Comparison of ENCODE assay signal across 8 mouse cellular contexts in the genomic region with DNA sequence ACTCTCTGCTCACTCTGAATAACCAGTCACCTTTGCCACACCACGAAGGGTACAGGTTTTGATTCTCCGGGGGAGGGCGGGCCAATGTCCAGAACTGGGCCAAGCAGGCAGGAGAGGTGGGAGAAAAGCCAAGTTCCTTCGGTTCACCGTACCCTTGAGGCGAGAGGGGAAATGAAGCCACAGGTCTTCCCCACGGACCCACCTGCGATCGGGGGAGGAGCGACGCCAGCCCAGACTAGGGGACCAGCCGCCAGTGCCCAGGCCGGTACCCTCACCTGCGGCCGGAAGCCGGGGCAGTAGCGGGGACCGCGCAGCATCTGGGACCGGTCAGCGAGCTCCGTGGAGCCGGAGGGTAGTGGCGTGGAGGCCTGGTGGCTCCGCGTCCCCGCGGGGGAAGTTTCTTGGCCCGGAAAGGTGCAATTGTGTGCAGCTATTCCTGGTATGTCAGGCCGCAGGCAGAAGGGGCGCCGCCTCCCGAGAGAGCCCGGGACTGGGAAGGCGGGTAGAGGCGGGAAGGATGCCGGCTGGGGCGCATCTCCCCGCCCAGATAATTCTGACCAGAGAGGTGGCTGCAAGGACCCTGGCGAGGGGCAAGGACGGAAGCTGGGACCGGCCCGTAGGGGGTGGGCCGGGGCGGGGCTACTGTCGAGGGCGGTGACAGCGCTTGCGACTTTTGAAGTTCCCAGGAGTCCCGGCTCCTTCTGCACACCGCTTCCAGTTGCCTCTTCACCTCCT. TPM values are rescaled to one million over a fixed set of nuclear protein-coding genes. Genes with fewer than 3 reads are reported as not detected.
DNase-seq lines count a peak whose midpoint lies in the region; ATAC-seq and TF ChIP-seq lines count a peak whose summit lies in the region.

Gene Gm9922 (minus strand): TSS at position 578 of the 735 bp plus-strand sequence.
Gene Lmo7 (plus strand): TSS at position 721 of the 735 bp plus-strand sequence.

- ATAC-seq in embryonic facial prominence, embryonic 13.5 days (ENCODE audit: insufficient number of reproducible peaks, insufficient read depth, low FRiP score, low TSS enrichment, low read depth) = peak; percentile 81
- ATAC-seq in heart, embryonic 11.5 days (replicated peaks; ENCODE audit: insufficient number of reproducible peaks, low FRiP score, low TSS enrichment) = peak; percentile 81
- peak; percentile 95 for ATAC-seq in kidney, embryonic 14.5 days (ENCODE audit: low FRiP score, low TSS enrichment)
- peak; percentile 37; the same call in 1 of the 2 replicates for ATAC-seq in liver, embryonic 15.5 days (ENCODE audit: insufficient read depth)
- ATAC-seq in neural tube, embryonic 11.5 days (ENCODE audit: insufficient read depth, low FRiP score, low TSS enrichment) = peak; percentile 82

- TF ChIP-seq CTCF in thymus, adult 2 months (IDR thresholded peaks at IDR 0.05; ENCODE audit: borderline replicate concordance, control insufficient read depth, extremely low read depth, insufficient read depth, low read length, poor library complexity) = peak; percentile 17; the same call in 1 of the 2 replicates

- H3K36me3 ChIP-seq in embryonic facial prominence, embryonic 13.5 days = no peaks in the 10 kb centered on the region
- no peaks in the 10 kb centered on the region for H3K36me3 ChIP-seq in heart, embryonic 11.5 days (ENCODE audit: control insufficient read depth, insufficient read depth, low read length)
- no peaks in the 10 kb centered on the region for H3K36me3 ChIP-seq in kidney, embryonic 14.5 days (ENCODE audit: control insufficient read depth, insufficient read depth, low read length)
- H3K36me3 ChIP-seq in liver, embryonic 15.5 days (replicated peaks) = no peaks in the 10 kb centered on the region
- H3K36me3 ChIP-seq in neural tube, embryonic 11.5 days (ENCODE audit: control insufficient read depth, insufficient read depth, low read length) = no peaks in the 10 kb centered on the region
- H3K36me3 ChIP-seq in thymus, adult 2 months (ENCODE audit: control insufficient read depth, insufficient read depth, low read length) = no peaks in the 10 kb centered on the region

- H3K9ac ChIP-seq in embryonic facial prominence, embryonic 13.5 days = peak within 1 kb of the TSS; percentile 76
- H3K9ac ChIP-seq in heart, embryonic 11.5 days (ENCODE audit: low read depth, low read length) = peak within 1 kb of the TSS; percentile 62
- H3K9ac ChIP-seq in kidney, embryonic 14.5 days (ENCODE audit: low read depth, low read length) = peak within 1 kb of the TSS; percentile 66
- no peak within 1 kb of the TSS for H3K9ac ChIP-seq in liver, embryonic 15.5 days
- H3K9ac ChIP-seq in neural tube, embryonic 11.5 days (ENCODE audit: low read length) = peak within 1 kb of the TSS; percentile 56

- WGBS in embryonic facial prominence, embryonic 13.5 days = under 1% methylated on average over 51 of the region's 51 CpGs
- 1% methylated on average over 50 of the region's 51 CpGs for WGBS in heart, embryonic 11.5 days (ENCODE audit: insufficient replicate concordance)
- WGBS in kidney, embryonic 14.5 days = under 1% methylated on average over 51 of the region's 51 CpGs
- under 1% methylated on average over 46 of the region's 51 CpGs for WGBS in liver, embryonic 15.5 days (ENCODE audit: insufficient replicate concordance)
- under 1% methylated on average over 46 of the region's 51 CpGs for WGBS in neural tube, embryonic 11.5 days
- WGBS in thymus, adult 2 months = 1% methylated on average over 51 of the region's 51 CpGs

- H3K27me3 ChIP-seq in embryonic facial prominence, embryonic 13.5 days = peaks cover 18% of the 10 kb centered on the region
- H3K27me3 ChIP-seq in heart, embryonic 11.5 days (ENCODE audit: control insufficient read depth, insufficient read depth, low read length) = peaks cover 5% of the 10 kb centered on the region; the same call in 1 of the 2 replicates
- peaks cover 6% of the 10 kb centered on the region; the same call in 1 of the 2 replicates for H3K27me3 ChIP-seq in kidney, embryonic 14.5 days (ENCODE audit: control insufficient read depth, insufficient read depth, low read length)
- peaks cover 53% of the 10 kb centered on the region for H3K27me3 ChIP-seq in liver, embryonic 15.5 days
- peaks cover 23% of the 10 kb centered on the region for H3K27me3 ChIP-seq in neural tube, embryonic 11.5 days (ENCODE audit: control insufficient read depth, insufficient read depth, low read length)
- H3K27me3 ChIP-seq in thymus, adult 2 months (ENCODE audit: control insufficient read depth, insufficient read depth, low read length) = peaks cover 11% of the 10 kb centered on the region

- H3K27ac ChIP-seq in embryonic facial prominence, embryonic 13.5 days = peak within 1 kb of the TSS; percentile 68
- no peak within 1 kb of the TSS for H3K27ac ChIP-seq in heart, embryonic 11.5 days (ENCODE audit: low read depth, low read length)
- H3K27ac ChIP-seq in kidney, embryonic 14.5 days (ENCODE audit: low read depth, low read length) = no peak within 1 kb of the TSS
- H3K27ac ChIP-seq in liver, embryonic 15.5 days (replicated peaks) = no peak within 1 kb of the TSS
- H3K27ac ChIP-seq in neural tube, embryonic 11.5 days (ENCODE audit: low read depth, low read length) = no peak within 1 kb of the TSS
- H3K27ac ChIP-seq in thymus, adult 2 months (ENCODE audit: control insufficient read depth, insufficient read depth, low read length) = no peak within 1 kb of the TSS

- TF ChIP-seq POLR2A in thymus, adult 2 months (IDR thresholded peaks at IDR 0.05; ENCODE audit: control insufficient read depth, extremely low read depth, insufficient read depth, low read length, poor library complexity) = no peak

- DNase-seq in A20 (ENCODE audit: low read depth, low spot score) = peak; percentile 91
- peak; percentile 79 for DNase-seq in adrenal gland, adult 8-10 months
- DNase-seq in neural tube, embryonic 11.5 days (ENCODE audit: low spot score) = peak; percentile 64
- DNase-seq in thymus, adult 2 months = peak; percentile 27

- no peaks in the 10 kb centered on the region for H3K9me3 ChIP-seq in embryonic facial prominence, embryonic 13.5 days
- no peaks in the 10 kb centered on the region for H3K9me3 ChIP-seq in heart, embryonic 11.5 days (replicated peaks; ENCODE audit: control insufficient read depth, low read length)
- H3K9me3 ChIP-seq in kidney, embryonic 14.5 days (ENCODE audit: control insufficient read depth, low read length) = no peaks in the 10 kb centered on the region
- H3K9me3 ChIP-seq in liver, embryonic 15.5 days (replicated peaks) = no peaks in the 10 kb centered on the region
- no peaks in the 10 kb centered on the region for H3K9me3 ChIP-seq in neural tube, embryonic 11.5 days (ENCODE audit: control insufficient read depth, low read length)

- peaks cover 24% of the 10 kb centered on the region for H3K4me1 ChIP-seq in embryonic facial prominence, embryonic 13.5 days
- H3K4me1 ChIP-seq in heart, embryonic 11.5 days (ENCODE audit: control insufficient read depth, insufficient read depth, low read length) = peaks cover 6% of the 10 kb centered on the region; the same call in 1 of the 2 replicates
- H3K4me1 ChIP-seq in kidney, embryonic 14.5 days (ENCODE audit: control insufficient read depth, insufficient read depth, low read length) = no peaks in the 10 kb centered on the region
- no peaks in the 10 kb centered on the region; the same call in 1 of the 2 replicates for H3K4me1 ChIP-seq in liver, embryonic 15.5 days (replicated peaks)
- H3K4me1 ChIP-seq in neural tube, embryonic 11.5 days (ENCODE audit: control insufficient read depth, insufficient read depth, low read length) = no peaks in the 10 kb centered on the region
- peaks cover 10% of the 10 kb centered on the region; the same call in 1 of the 2 replicates for H3K4me1 ChIP-seq in thymus, adult 2 months (replicated peaks; ENCODE audit: control insufficient read depth, insufficient read depth, low read length)

- H3K4me2 ChIP-seq in embryonic facial prominence, embryonic 13.5 days = peak within 1 kb of the TSS; percentile 98
- H3K4me2 ChIP-seq in heart, embryonic 11.5 days = peak within 1 kb of the TSS; percentile 95
- peak within 1 kb of the TSS; percentile 99 for H3K4me2 ChIP-seq in kidney, embryonic 14.5 days (replicated peaks; ENCODE audit: low read depth, low read length)
- peak within 1 kb of the TSS; percentile 72 for H3K4me2 ChIP-seq in liver, embryonic 15.5 days
- peak within 1 kb of the TSS; percentile 100 for H3K4me2 ChIP-seq in neural tube, embryonic 11.5 days (ENCODE audit: low read depth)

- peak within 1 kb of the TSS; percentile 72 for H3K4me3 ChIP-seq in embryonic facial prominence, embryonic 13.5 days
- peak within 1 kb of the TSS; percentile 69 for H3K4me3 ChIP-seq in heart, embryonic 11.5 days (ENCODE audit: low read depth, low read length)
- H3K4me3 ChIP-seq in kidney, embryonic 14.5 days (ENCODE audit: low read length) = peak within 1 kb of the TSS; percentile 77
- H3K4me3 ChIP-seq in liver, embryonic 15.5 days (replicated peaks) = peak within 1 kb of the TSS; percentile 54
- H3K4me3 ChIP-seq in neural tube, embryonic 11.5 days (ENCODE audit: low read depth, low read length) = peak within 1 kb of the TSS; percentile 59
- peak within 1 kb of the TSS; percentile 55 for H3K4me3 ChIP-seq in thymus, adult 2 months (ENCODE audit: control insufficient read depth, insufficient read depth, low read length)

RNA-seq across cellular contexts. Expression of gene Gm9922, which starts in this region (rescaled TPM):
- 1 to 10 TPM in 3 of 4 experiments, under 1 TPM in 1; 0.67 to 4.6 (median 2.5) TPM for total RNA-seq in adrenal gland, adult 8-10 months (2022)
- polyA plus RNA-seq in embryonic facial prominence, embryonic 13.5 days (2015; fragmentation: Nextera tagmentation; extraction: Ambion mirVana) = 3.4 and 5.8 TPM in 2 replicates
- 2.5 and 3.6 TPM in 2 replicates for polyA plus RNA-seq in heart, embryonic 11.5 days (2014; fragmentation: Nextera tagmentation; extraction: Ambion mirVana)
- polyA plus RNA-seq in kidney, embryonic 14.5 days (2014; fragmentation: Nextera tagmentation; extraction: Ambion mirVana) = 1.6 and 3.0 TPM in 2 replicates
- 0.31 TPM in 1 of 2 replicates, not detected in the other for polyA plus RNA-seq in liver, embryonic 15.5 days (2015; fragmentation: Nextera tagmentation; extraction: Ambion mirVana)
- polyA plus RNA-seq in neural tube, embryonic 11.5 days (2014; fragmentation: Nextera tagmentation; extraction: Ambion mirVana) = 0.88 TPM in 1 of 2 replicates, not detected in the other
- 1.4 and 2.2 TPM in 2 replicates for polyA plus RNA-seq in thymus, adult 2 months (2012; rRNA removed)

RNA-seq across cellular contexts. Expression of gene Lmo7, which starts in this region (rescaled TPM):
- 10 to 100 TPM; 17.8 to 25.9 (median 21.4) TPM for total RNA-seq in adrenal gland, adult 8-10 months (2022)
- 19.5 and 23.2 TPM in 2 replicates for polyA plus RNA-seq in embryonic facial prominence, embryonic 13.5 days (2015; fragmentation: Nextera tagmentation; extraction: Ambion mirVana)
- 123 and 126 TPM in 2 replicates for polyA plus RNA-seq in heart, embryonic 11.5 days (2014; fragmentation: Nextera tagmentation; extraction: Ambion mirVana)
- 6.2 and 11.6 TPM in 2 replicates for polyA plus RNA-seq in kidney, embryonic 14.5 days (2014; fragmentation: Nextera tagmentation; extraction: Ambion mirVana)
- polyA plus RNA-seq in liver, embryonic 15.5 days (2015; fragmentation: Nextera tagmentation; extraction: Ambion mirVana) = 2.7 and 3.7 TPM in 2 replicates
- polyA plus RNA-seq in neural tube, embryonic 11.5 days (2014; fragmentation: Nextera tagmentation; extraction: Ambion mirVana) = 2.8 and 3.2 TPM in 2 replicates
- 8.9 and 13.2 TPM in 2 replicates for polyA plus RNA-seq in thymus, adult 2 months (2012; rRNA removed)

Comparison
In these comparisons a context has a peak if more than half of its experiments do, and no peak if none do; other contexts are left out.
1. DNase-seq: peak in every context shown above with its lines; median percentile 91 in A20; 79 in adrenal gland, adult 8-10 months; 64 in neural tube, embryonic 11.5 days; 27 in thymus, adult 2 months.
2. ATAC-seq: peak in every context shown above with its lines; median percentile 95 in kidney, embryonic 14.5 days; 82 in neural tube, embryonic 11.5 days; 81 in embryonic facial prominence, embryonic 13.5 days; 81 in heart, embryonic 11.5 days; 37 in liver, embryonic 15.5 days.